Mouse (Mus musculus): Measurements from ENCODE around the gene Fance. TPM values are rescaled to one million over a fixed set of nuclear protein-coding genes. Genes with fewer than 3 reads are reported as not detected.
"Not testable (repeated sequence)": the region's sequence is repeated elsewhere in the genome, so short reads cannot be mapped to it uniquely, and the experiment has no call there.

The Fance gene
- polyA plus RNA-seq, 1 experiment from 2014 or later = 22.6 TPM

DNA sequence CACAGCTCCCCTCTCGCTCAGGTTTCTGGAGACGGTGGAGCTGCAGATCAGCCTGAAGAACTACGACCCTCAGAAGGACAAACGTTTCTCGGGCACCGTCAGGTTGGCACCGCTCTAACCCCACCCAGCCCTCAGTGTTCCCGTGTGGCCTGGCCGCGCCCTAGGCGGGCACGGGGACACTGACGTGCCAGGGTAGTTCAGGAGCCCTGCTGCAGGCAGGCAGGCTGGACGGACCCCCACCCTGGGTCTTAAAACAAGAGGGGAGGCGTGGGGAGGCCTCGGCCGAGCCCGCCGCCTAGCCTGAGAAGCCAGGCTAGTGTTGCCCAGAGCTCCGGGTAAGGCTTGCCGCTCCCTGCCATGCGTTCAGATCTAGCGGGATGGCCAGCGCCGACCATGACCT, 15.6 kb downstream of the Fance start:
- WGBS = under 1% methylated on average over 25 of the region's 25 CpGs

DNA sequence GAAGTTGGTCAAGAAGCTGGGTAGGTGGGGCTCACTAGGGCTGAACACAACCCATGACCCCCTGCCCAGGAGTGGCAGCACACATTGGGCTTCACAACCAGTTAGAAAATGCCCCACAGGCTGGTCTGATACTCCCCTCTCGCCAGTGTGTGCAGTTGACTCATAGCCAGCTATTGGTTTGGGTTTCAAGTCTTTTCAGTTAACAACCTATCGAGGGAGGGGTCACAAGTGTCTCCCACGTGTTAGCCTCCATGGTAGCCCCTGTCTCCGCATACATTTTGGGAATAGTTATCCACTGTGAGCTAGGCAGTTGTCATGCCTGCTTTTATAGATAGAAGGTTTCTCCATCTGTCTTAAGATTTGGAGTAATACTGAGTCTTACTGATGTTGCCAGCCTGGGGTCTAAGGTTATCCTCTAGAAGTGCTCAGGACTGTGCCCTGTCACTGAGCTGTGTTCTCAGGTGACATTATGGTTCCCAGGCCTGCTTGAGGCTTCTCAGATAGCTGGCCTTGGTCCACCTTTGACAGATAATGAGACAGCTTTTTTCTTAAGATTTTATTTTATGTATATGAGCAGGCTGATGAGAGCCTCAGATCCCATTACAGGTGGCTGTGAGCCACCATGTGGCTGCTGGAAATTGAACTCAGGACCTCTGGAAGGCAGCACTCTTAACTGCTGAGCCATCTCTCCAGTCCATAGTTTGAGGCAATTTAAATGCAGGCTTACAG, 16.3 kb downstream of the Fance start:
- Histone ChIP-seq H3K4me3 (peak overlapping the region; percentile 86), H3K36me3 (ENCODE audit: poor library complexity, severe bottlenecking) (peaks cover 47% of the 10 kb centered on the region), H3K27ac (0 out of 2 replicates have a peak overlapping the region, but pooled peaks have one; percentile 95), H3K4me2 (peak overlapping the region; percentile 98), H3K27me3 (no peaks in the 10 kb centered on the region), H3K9me3 (replicated peaks) (no peaks in the 10 kb centered on the region), H3K9ac (peak overlapping the region; percentile 99), H3K4me1 (peaks cover 39% of the 10 kb centered on the region)
- under 1% methylated on average over 4 of the region's 4 CpGs for WGBS
- ATAC-seq = no peak

More for the DNA sequence above, 15.6 kb downstream of the Fance start:
- Histone ChIP-seq H3K27me3 (no peaks in the 10 kb centered on the region), H3K9me3 (replicated peaks) (no peaks in the 10 kb centered on the region), H3K27ac (peak overlapping the region; percentile 95), H3K4me2 (peak overlapping the region; percentile 98), H3K36me3 (ENCODE audit: poor library complexity, severe bottlenecking) (peaks cover 54% of the 10 kb centered on the region), H3K4me1 (peaks cover 39% of the 10 kb centered on the region), H3K9ac (peak overlapping the region; percentile 99), H3K4me3 (peak overlapping the region; percentile 86)
- ATAC-seq = peak; percentile 14; the same call in 1 of the 2 replicates

DNA sequence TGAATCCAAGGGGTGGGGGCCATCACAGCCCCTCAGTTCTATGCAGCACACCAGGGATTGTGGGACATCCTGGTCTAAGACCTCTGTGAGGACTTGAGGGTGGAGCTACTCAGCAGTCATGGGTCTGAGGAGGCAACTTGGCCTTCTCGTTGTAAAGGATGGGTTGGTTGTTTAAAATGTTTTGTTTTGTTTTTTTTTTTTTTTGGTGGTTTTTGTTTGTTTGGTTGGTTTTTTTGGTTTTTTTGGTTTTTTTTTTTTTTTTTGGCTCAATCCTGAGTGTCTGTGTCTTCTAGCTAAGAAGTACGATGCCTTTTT, 16.9 kb downstream of the Fance start:
- Histone ChIP-seq H3K27ac (no peak overlapping the region), H3K9ac (peak overlapping the region; percentile 99), H3K4me1 (peaks cover 39% of the 10 kb centered on the region), H3K4me3 (peak overlapping the region; percentile 86), H3K9me3 (replicated peaks) (no peaks in the 10 kb centered on the region), H3K36me3 (ENCODE audit: poor library complexity, severe bottlenecking) (peaks cover 45% of the 10 kb centered on the region), H3K27me3 (no peaks in the 10 kb centered on the region), H3K4me2 (peak overlapping the region; percentile 98)
- WGBS = 65% methylated on average over 2 of the region's 2 CpGs
- no peak for ATAC-seq

DNA sequence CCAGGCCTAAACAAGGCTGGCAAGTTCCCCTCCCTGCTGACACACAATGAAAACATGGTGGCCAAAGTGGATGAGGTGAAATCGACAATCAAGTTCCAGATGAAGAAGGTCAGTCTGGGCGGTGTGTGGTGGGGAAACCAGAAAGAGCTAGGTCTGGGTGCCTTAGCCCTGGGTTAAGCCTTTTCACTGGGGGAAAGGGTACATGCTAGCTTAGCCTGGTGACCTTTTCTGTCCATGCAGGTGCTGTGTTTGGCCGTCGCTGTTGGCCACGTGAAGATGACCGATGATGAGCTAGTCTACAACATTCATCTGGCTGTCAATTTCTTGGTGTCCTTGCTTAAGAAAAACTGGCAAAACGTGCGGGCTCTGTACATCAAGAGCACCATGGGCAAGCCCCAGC, 17.3 kb downstream of the Fance start:
- not testable (repeated sequence) for H3K9me3 ChIP-seq (replicated peaks)
- peak overlapping the region; percentile 98; the same call in 1 of the 2 replicates for H3K4me2 ChIP-seq
- WGBS = 63% methylated on average over 8 of the region's 8 CpGs

DNA sequence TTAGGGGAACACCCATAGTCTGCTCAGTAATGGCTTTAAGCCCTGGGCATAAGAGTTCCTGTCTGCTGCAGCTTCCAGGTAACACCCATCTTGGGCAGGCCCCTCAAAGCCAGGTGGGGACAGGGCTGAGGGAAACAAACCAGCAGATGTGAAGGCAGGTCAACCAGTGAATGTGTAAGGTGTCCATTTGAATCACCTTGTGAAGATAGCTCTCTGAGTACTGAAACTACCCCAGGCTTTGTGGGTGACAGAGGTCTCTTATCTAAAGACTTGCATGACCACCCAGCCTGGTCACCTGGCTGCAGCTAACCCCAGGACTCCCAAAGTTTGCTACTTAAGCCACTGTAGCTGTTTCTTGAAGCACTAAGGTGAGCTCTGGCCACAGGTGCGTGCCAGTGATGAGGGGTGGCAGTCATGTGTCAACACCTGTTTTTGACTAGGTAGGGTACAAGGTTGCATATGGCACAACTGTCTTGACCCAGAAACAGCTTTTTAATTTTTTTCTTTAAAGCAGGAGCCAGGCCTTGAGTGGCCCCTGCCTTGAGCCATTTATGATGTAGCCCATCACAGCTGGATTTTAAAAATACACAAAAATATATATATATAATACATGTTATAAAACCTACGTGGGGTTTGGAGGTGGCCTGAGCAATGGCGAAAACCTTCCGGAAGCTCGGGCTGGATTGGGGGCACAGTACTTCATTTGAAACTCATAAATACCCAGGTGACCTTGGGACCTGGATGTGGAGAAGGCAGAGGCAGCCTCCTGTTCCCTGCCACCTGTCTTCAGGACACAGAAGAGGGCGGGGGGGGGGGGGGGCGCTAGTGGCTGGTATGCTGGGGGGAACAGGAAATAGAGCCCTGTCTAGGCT, 18.2 kb downstream of the Fance start:
- no peak for ATAC-seq
- no peak overlapping the region for H3K27ac ChIP-seq
- H3K9me3 ChIP-seq (replicated peaks) = no peaks in the 10 kb centered on the region
- H3K4me2 ChIP-seq = 0 out of 2 replicates have a peak overlapping the region, but pooled peaks have one; percentile 13
- no peak overlapping the region for H3K9ac ChIP-seq
- H3K36me3 ChIP-seq (ENCODE audit: poor library complexity, severe bottlenecking) = peaks cover 46% of the 10 kb centered on the region
- H3K27me3 ChIP-seq = no peaks in the 10 kb centered on the region
- H3K4me3 ChIP-seq = no peak overlapping the region
- peaks cover 39% of the 10 kb centered on the region for H3K4me1 ChIP-seq
- WGBS = 40% methylated on average over 6 of the region's 7 CpGs

More for the DNA sequence above, 17.3 kb downstream of the Fance start:
- Histone ChIP-seq H3K36me3 (ENCODE audit: poor library complexity, severe bottlenecking) (peaks cover 45% of the 10 kb centered on the region), H3K4me1 (peaks cover 39% of the 10 kb centered on the region)
- not testable (repeated sequence) for H3K4me3 ChIP-seq, H3K9ac ChIP-seq, H3K27me3 ChIP-seq, H3K27ac ChIP-seq, ATAC-seq

DNA sequence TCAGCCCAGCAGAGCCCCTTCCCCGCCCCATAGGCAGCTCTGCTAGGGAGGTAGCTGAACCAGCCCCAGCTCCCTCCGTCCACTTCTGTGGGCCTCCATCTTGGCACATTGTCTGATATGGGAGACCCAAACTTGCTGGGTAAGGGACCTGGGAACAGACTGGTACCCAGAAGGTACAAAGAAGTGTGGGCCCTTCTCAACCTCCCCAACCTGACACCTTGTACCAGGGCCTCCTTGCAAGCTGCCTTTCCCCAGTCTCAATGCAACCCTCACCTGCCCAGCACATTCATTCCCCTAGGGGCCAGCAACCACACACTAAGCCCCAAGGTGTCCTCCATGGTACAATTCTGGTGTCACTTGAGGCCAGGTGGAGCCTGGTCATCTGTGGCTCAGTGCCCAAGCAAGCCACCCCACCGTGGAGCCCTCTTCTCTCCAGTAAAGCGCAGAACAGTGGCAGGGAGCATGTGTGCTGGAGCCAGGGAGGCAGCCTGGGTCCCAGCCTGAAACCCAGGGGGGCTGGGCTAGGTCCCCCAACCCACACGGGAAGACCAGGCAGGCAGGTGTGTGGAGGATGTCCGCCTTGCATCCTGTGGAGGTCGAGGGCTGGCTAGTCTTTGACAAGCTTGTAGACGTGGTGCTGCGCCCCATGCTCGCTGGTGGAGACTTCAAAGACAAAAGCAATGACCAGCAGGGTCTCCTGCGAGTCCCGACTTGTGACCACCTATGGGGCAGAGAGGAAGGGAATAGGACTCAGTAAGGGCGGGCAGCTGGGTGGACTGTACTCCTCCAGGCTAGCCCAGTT, 19.0 kb downstream of the Fance start:
- Histone ChIP-seq H3K27me3 (no peaks in the 10 kb centered on the region), H3K4me2 (no peak overlapping the region), H3K4me1 (peaks cover 39% of the 10 kb centered on the region), H3K27ac (no peak overlapping the region), H3K36me3 (ENCODE audit: poor library complexity, severe bottlenecking) (peaks cover 46% of the 10 kb centered on the region), H3K9me3 (replicated peaks) (no peaks in the 10 kb centered on the region), H3K9ac (no peak overlapping the region), H3K4me3 (no peak overlapping the region)
- 46% methylated on average over 13 of the region's 13 CpGs for WGBS
- no peak for ATAC-seq

DNA sequence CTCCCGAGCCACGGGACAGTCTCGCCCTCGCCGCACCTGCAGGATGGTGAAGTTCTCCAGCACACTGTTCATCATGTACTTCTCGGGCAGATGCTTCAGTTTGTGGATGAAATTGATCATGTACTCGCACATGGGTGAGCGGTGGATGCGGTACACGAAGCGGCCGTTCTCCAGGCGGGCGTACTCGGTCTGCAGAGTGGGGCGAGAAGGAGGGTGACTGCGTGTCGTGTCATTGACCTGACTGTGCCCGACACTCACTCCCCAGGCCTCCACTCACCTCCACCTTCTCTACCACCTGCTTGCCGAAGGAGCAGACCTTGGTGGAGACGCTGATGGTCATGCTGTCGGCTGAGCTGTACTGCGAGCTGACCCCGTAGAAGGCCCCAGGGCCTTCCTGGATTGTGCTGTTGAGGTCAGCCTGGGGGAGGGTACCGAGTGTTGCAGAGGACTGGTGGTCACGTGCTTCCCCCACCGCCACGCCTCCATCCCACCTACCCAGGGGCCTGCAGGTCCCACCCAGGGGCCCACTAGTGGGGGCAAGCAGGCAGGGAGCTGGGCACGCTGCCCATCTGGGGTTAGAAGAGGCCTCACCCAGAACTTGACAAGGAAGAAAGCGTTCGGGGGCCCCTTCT, 19.7 kb downstream of the Fance start:
- no peak overlapping the region for H3K9ac ChIP-seq
- ATAC-seq = no peak
- 63% methylated on average over 30 of the region's 31 CpGs for WGBS
- peaks cover 53% of the 10 kb centered on the region for H3K36me3 ChIP-seq (ENCODE audit: poor library complexity, severe bottlenecking)
- H3K4me3 ChIP-seq = no peak overlapping the region
- H3K27me3 ChIP-seq = no peaks in the 10 kb centered on the region
- H3K9me3 ChIP-seq (replicated peaks) = no peaks in the 10 kb centered on the region
- H3K4me1 ChIP-seq = peaks cover 32% of the 10 kb centered on the region
- H3K27ac ChIP-seq = no peak overlapping the region
- no peak overlapping the region for H3K4me2 ChIP-seq

DNA sequence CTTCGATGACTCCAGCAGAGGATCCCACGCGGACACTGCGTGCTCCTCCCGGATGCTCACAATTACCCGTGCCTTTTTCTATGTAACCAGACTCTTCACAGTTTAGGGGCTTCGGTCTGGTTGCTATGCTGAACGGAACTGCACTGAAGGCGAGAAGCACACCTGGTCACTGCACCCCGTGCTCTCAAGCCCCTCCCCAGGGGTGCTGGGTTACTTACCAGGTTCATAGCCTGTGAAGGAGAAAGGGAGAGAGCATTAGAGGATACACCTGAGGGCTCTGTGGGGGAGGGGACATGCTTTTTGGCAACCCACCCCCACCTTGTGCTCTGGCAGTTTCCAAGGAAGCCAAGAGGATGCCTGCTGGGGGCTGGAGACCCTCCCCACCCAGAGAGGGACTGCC, 21.9 kb downstream of the Fance start:
- no peak overlapping the region for H3K4me2 ChIP-seq
- no peak overlapping the region for H3K9ac ChIP-seq
- peaks cover 53% of the 10 kb centered on the region for H3K36me3 ChIP-seq (ENCODE audit: poor library complexity, severe bottlenecking)

DNA sequence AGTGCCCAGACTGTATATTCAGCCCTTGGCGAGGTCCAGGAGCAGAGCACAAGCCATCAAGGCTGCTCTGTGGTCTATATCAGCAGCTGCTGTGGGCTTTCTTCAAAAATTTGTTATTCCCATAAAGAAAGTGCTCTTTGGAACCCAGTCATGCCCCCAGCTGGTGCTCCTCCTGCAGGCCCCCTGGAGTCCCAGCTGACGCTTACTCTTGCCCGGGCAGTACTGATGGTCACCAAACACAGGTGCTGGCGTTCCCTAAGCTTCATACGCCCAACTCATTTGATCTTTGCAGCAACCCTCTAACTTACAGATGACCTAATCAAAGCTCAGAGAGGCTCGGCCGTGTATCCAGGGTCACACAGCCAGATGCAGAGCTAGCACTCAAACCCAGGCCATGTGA, 24.2 kb downstream of the Fance start:
- Histone ChIP-seq H3K36me3 (ENCODE audit: poor library complexity, severe bottlenecking) (peaks cover 34% of the 10 kb centered on the region), H3K4me1 (peaks cover 24% of the 10 kb centered on the region), H3K4me2 (no peak overlapping the region), H3K27ac (no peak overlapping the region), H3K4me3 (no peak overlapping the region), H3K27me3 (no peaks in the 10 kb centered on the region), H3K9me3 (replicated peaks) (no peaks in the 10 kb centered on the region), H3K9ac (no peak overlapping the region)
- 91% methylated on average over 7 of the region's 7 CpGs for WGBS
- ATAC-seq = no peak

More for the DNA sequence above, 21.9 kb downstream of the Fance start:
- Histone ChIP-seq H3K4me1 (peaks cover 17% of the 10 kb centered on the region), H3K4me3 (no peak overlapping the region), H3K27ac (no peak overlapping the region), H3K9me3 (replicated peaks) (no peaks in the 10 kb centered on the region), H3K27me3 (no peaks in the 10 kb centered on the region)
- no peak for ATAC-seq
- WGBS = 80% methylated on average over 10 of the region's 10 CpGs

DNA sequence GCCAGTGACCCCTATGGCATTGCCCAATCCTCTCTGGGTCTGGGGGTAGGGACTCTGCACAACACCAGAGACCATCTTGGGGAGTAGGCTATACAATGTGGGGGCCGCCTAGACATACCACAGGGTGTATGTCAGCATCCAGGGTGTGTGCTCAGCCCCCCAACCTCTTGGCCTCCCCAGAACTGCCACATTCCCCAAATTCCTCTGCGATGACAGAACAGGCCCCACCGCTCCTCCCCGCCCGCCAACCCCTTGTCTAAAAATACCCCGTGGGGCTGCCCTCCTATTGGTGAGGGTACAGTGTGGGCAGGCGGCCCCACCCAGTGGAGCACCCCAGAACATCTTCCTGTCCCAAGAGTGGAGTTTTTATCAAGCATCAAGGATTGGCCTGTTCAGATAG, 27.3 kb downstream of the Fance start:
- no peaks in the 10 kb centered on the region; the same call in 1 of the 2 replicates for H3K27me3 ChIP-seq
- peak; percentile 14; the same call in 1 of the 2 replicates for ATAC-seq
- H3K4me2 ChIP-seq = peak overlapping the region; percentile 52
- H3K36me3 ChIP-seq (ENCODE audit: poor library complexity, severe bottlenecking) = peaks cover 27% of the 10 kb centered on the region
- H3K27ac ChIP-seq = 0 out of 2 replicates have a peak overlapping the region, but pooled peaks have one; percentile 36
- H3K9me3 ChIP-seq (replicated peaks) = no peaks in the 10 kb centered on the region
- 77% methylated on average over 7 of the region's 7 CpGs for WGBS
- peak overlapping the region; percentile 17; the same call in 1 of the 2 replicates for H3K4me3 ChIP-seq
- H3K4me1 ChIP-seq = peaks cover 25% of the 10 kb centered on the region
- H3K9ac ChIP-seq = peak overlapping the region; percentile 44; the same call in 1 of the 2 replicates

DNA sequence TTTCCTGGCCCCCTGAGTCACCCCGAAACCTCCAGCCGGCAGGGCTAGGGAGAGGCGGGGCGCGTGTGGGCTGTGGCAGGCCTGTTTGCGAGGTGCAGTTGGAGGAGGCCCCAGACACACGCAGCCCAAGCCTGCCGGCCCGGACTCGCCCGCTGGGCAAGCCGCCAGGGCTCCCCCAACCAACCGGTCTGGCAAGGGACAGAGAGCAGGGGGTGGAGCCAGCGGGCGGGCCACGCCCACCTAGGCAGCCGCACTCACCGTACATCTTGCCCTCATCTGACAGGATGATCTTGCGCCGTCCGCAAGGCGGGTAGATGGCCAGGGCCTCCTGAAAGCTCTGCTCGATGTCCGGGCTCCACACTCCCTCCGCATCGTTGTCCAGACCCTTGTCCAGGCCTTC, 27.8 kb downstream of the Fance start:
- Histone ChIP-seq H3K27ac (peak overlapping the region; percentile 36; the same call in 1 of the 2 replicates), H3K27me3 (no peaks in the 10 kb centered on the region; the same call in 1 of the 2 replicates), H3K9ac (peak overlapping the region; percentile 44), H3K4me2 (peak overlapping the region; percentile 52), H3K4me3 (peak overlapping the region; percentile 17), H3K4me1 (peaks cover 30% of the 10 kb centered on the region), H3K36me3 (ENCODE audit: poor library complexity, severe bottlenecking) (peaks cover 24% of the 10 kb centered on the region), H3K9me3 (replicated peaks) (no peaks in the 10 kb centered on the region)
- ATAC-seq = peak; percentile 83
- 3% methylated on average over 25 of the region's 26 CpGs for WGBS
